Mouse (Mus musculus): ENCODE measurements at regions not wholly inside any gene's neighbourhood (a gene's known extent, or its start where the extent isn't known, plus 50 kb on each side); places are given as distances from the start of the nearest gene placed in this dataset.
A peak's percentile ranks its signal among the peaks of the same experiment; 100 is the strongest.

- no peak for ATAC-seq
Measured at GRCm38 (mm10) chr6:47354515-47354914, 98.7 kb upstream of the Cul1 start.

DNA sequence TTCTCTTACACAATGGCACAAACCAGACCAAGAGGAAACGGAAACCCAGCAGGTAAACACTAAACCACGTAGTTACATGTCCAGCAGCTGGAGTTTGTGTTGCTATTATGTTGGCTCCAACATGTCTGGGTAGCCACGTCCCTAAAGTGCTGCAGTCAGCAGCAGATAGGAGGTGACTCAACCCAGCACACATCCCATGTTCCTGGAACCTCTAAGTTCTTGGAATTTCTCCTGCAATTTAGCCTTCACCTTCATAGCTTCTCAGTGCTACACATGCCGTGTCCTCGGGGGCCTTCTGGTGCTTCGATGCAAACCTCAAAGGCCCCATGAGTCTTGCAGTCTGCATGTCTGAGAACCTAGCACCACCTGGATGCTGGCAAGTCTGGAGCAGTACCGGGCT, 97.7 kb upstream of the Cul1 start:
- ATAC-seq, result no peak

GRCm38 (mm10) chr6:47356500-47356899, 96.7 kb upstream of the Cul1 start:
- no peak for ATAC-seq

- ATAC-seq, result peak; percentile 49
Measured at GRCm38 (mm10) chr6:47358686-47359085, 94.5 kb upstream of the Cul1 start.

DNA sequence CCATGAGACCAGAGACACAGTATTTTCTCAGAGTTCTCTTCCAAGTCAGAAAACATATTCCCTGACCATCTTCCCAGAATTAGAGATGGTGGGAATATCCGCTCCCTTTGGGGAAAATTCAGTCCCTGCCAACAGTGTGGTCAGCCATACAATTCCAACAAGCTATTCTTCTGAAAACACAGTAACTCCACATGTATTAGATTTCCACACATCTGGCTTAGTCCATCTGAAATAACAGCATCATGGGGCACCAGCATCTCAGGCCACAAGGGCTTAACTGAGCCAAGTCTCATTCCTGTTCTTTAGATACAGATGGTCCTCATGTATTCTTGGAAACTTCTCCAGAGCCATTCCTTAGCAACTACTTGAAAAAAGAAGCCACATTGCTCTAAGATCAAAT, 89.2 kb upstream of the Cul1 start:
- ATAC-seq, result no peak

- no peak for ATAC-seq
Measured at GRCm38 (mm10) chr6:47364556-47364955, 88.6 kb upstream of the Cul1 start.

DNA sequence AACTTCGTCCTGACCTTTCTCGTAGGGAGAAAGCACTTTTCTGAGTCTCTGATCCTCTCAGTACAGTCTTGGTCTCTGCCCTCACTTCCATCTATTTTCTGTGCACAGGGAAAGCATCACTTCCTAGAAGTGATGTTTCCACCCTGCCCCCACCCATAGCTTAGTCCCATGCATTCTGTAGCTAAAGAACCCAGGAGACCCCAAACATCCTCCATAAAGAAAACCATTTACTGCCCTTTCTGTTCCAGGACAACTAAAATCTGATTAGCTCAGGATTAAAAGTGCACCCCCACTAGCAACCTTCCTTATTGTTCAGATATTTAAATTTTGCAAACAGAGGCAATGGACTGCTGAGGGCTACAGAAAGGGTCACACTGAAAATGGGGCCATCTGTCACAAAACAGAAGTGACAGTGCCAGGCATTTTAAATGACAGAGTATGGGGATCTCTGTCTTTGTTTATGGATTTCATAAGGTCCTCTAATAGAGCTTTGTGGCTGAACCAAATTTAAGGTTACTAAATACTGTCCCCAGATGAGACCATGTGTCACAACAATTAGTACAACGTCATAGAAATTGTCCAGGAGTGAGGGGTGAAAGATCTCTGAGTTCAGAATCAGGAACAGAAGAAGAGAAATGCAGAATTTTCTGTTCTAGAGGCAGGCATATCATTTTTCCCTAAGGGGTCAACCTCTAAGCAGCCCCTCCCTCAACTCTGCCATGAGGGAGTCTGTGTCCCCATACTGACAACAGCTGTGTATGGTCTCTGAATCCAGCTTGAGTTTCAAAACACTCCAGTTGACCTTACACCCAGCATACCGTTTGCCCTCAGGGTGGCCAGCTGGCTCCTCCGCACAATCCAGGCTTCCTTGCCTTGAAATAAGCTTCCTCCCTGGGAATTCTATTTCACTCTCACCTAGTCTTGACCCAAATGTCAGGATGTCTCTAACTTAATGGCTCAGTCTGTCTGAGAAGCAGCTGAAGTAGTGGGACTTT, 87.2 kb upstream of the Cul1 start:
- no peak for ATAC-seq

DNA sequence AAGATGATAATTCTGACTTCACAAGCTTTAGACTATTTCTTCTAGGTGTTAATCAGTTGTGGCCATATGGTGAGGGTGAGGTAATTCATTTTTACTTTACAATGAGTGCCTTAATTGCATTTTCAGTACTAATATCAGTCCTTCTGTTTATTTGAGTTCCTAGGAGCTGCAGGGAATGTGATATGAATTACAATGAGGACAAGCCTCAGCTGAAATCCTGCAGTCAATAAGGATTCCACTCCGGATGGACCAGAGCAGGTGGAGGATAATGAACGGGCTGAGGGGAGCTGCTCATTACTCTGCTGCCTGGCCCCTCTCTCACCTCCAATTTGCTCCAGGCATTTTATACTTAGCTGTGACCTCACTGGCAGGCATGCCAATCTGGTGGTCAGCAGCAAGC, 85.7 kb upstream of the Cul1 start:
- no peak for ATAC-seq

- no peak for ATAC-seq
Measured at GRCm38 (mm10) chr6:47375705-47376104, 77.5 kb upstream of the Cul1 start.

- no peak for ATAC-seq
Measured at GRCm38 (mm10) chr6:47381451-47381850, 71.7 kb upstream of the Cul1 start.

- ATAC-seq, result no peak
Measured at GRCm38 (mm10) chr6:47386550-47386949, 66.6 kb upstream of the Cul1 start.

DNA sequence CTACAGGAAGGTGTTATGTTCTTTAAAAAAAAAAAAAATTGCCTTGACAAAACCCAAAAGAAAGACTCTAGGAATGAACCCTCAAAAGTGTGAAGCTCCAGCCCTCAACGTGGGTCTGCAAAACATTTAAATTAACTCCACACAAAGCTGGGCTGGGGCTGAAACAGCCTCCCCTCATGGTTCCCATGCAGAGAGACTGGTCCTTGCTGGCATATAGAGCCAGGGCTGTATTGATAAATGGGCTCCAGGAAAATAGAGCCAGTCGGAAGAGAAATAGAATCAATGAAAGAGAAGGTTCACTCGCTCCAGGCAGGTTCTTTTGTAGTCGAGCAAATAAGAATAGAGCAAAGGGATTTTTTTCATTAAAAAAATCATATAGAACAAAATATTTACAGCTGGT, 63.3 kb upstream of the Cul1 start:
- ATAC-seq, result no peak

GRCm38 (mm10) chr6:47390436-47391002, 62.7 kb upstream of the Cul1 start:
- ATAC-seq, result no peak

GRCm38 (mm10) chr6:47391014-47391802, 62.0 kb upstream of the Cul1 start:
- no peak for ATAC-seq

GRCm38 (mm10) chr6:47395465-47396337, 57.5 kb upstream of the Cul1 start:
- peak; percentile 88 for ATAC-seq

All from CD4-positive, CD25-positive, alpha-beta regulatory T cell, adult 4 months (primary cell).